Mouse (Mus musculus) CH12.LX (cell line): Measurements from ENCODE around the gene Hoxa7. TPM values are rescaled to one million over a fixed set of nuclear protein-coding genes. Genes with fewer than 3 reads are reported as not detected.

Experiments used
- DNase-seq: peaks from one replicate; pipeline ENCODE4 v3.0.0-alpha.2; 2013; ENCODE audit errors: extremely low read depth
- H3K27ac ChIP-seq: 2 replicates; pipeline ENCODE4 v1.5.1; 2012; ENCODE audit warnings: low read depth, mild to moderate bottlenecking, control low read depth, moderate library complexity; ENCODE audit not compliant: insufficient read depth
- H3K27me3 ChIP-seq: replicated peaks from 2 replicates; pipeline ENCODE3; 2012; ENCODE audit warnings: inconsistent platforms
- H3K36me3 ChIP-seq, 2 experiments: replicated peaks in 1 of 2; 2 replicates each; pipeline versions ENCODE3 to v1.6.1; 2012; ENCODE audit warnings: inconsistent platforms in 1 of 2, low read length in 1 of 2, mild to moderate bottlenecking in 1 of 2, mixed read lengths in 1 of 2, moderate library complexity in 1 of 2; ENCODE audit not compliant: control insufficient read depth in 1 of 2, insufficient read depth in 1 of 2
- H3K4me1 ChIP-seq, 2 experiments: 2 replicates each; pipeline ENCODE4 v1.6.1; 2012; ENCODE audit warnings: inconsistent platforms in 1 of 2, moderate library complexity in 1 of 2; ENCODE audit not compliant: insufficient read depth in 2 of 2, control insufficient read depth in 1 of 2
- H3K4me2 ChIP-seq: 2 replicates; pipeline ENCODE4 v1.6.1; 2012; ENCODE audit warnings: low read depth, mild to moderate bottlenecking, control low read depth; ENCODE audit not compliant: poor library complexity, insufficient read depth, severe bottlenecking
- H3K4me3 ChIP-seq, 3 experiments: fragments of 150-350 bp in 1 of 3; sonication (generic) in 1 of 3; replicated peaks in 1 of 3; 2 replicates each; pipeline versions ENCODE3 to v1.5.1; 2011 to 2012; ENCODE audit warnings: low read depth in 2 of 3, low read length in 2 of 3, mild to moderate bottlenecking in 2 of 3, moderate library complexity in 2 of 3, control low read depth in 1 of 3, improper control_type of control experiment in 1 of 3, inconsistent platforms in 1 of 3, mixed read lengths in 1 of 3; ENCODE audit not compliant: poor library complexity in 1 of 3
- H3K79me2 ChIP-seq: replicated peaks from 2 replicates; pipeline ENCODE4 v1.6.1; 2012; ENCODE audit warnings: mild to moderate bottlenecking, moderate library complexity; ENCODE audit not compliant: control insufficient read depth, poor library complexity, insufficient read depth, severe bottlenecking; ENCODE audit errors: extremely low read depth
- H3K9ac ChIP-seq: 2 replicates; pipeline ENCODE4 v1.6.1; 2012; ENCODE audit warnings: low read depth, mild to moderate bottlenecking, control low read depth, moderate library complexity; ENCODE audit not compliant: insufficient read depth
- H3K9me3 ChIP-seq: replicated peaks from 2 replicates; pipeline ENCODE3; 2012; ENCODE audit warnings: low read length, inconsistent platforms, mixed read lengths
- CHD2 ChIP-seq: IDR thresholded peaks from 2 replicates; pipeline ENCODE4 v1.6.1; 2011; ENCODE audit warnings: low read length, improper control_type of control experiment
- E2F4 ChIP-seq: IDR thresholded peaks from 2 replicates; pipeline ENCODE4 v1.6.1; 2011; ENCODE audit warnings: low read depth, low read length, improper control_type of control experiment; ENCODE audit not compliant: insufficient replicate concordance
- ETS1 ChIP-seq: conservative IDR thresholded peaks from 2 replicates; pipeline ENCODE4 v1.6.1; 2012; ENCODE audit warnings: low read depth, mild to moderate bottlenecking, inconsistent platforms, low read length, improper control_type of control experiment, moderate library complexity
- JUND ChIP-seq: conservative IDR thresholded peaks from 2 replicates; pipeline ENCODE4 v1.6.1; 2011; ENCODE audit warnings: low read depth, low read length, improper control_type of control experiment
- MAFK ChIP-seq: IDR thresholded peaks from 2 replicates; pipeline ENCODE4 v1.6.1; 2011; ENCODE audit warnings: low read length, improper control_type of control experiment; ENCODE audit not compliant: insufficient replicate concordance
- MAZ ChIP-seq: IDR thresholded peaks from 2 replicates; pipeline ENCODE4 v1.6.1; 2012; ENCODE audit warnings: low read depth, mild to moderate bottlenecking, inconsistent platforms, low read length, improper control_type of control experiment, moderate library complexity
- MXI1 ChIP-seq: IDR thresholded peaks from 2 replicates; pipeline ENCODE4 v1.6.1; 2011; ENCODE audit warnings: mild to moderate bottlenecking, low read depth, low read length, improper control_type of control experiment
- PAX5 ChIP-seq: IDR thresholded peaks from 2 replicates; pipeline ENCODE4 v1.6.1; 2012; ENCODE audit warnings: low read length, inconsistent platforms, mixed read lengths
- RAD21 ChIP-seq: IDR thresholded peaks from 2 replicates; pipeline ENCODE4 v1.6.1; 2011; ENCODE audit warnings: low read depth, mild to moderate bottlenecking, low read length, improper control_type of control experiment, moderate library complexity
- SIN3A ChIP-seq: IDR thresholded peaks from 2 replicates; pipeline ENCODE4 v1.6.1; 2012; ENCODE audit warnings: low read length, improper control_type of control experiment, inconsistent platforms
- UBTF ChIP-seq: IDR thresholded peaks from 2 replicates; pipeline ENCODE4 v1.6.1; 2012; ENCODE audit warnings: low read depth, mild to moderate bottlenecking, inconsistent platforms, low read length, improper control_type of control experiment, moderate library complexity
- ZC3H11A ChIP-seq: IDR thresholded peaks from 2 replicates; pipeline ENCODE4 v1.6.1; 2012; ENCODE audit warnings: low read depth, mild to moderate bottlenecking, inconsistent platforms, low read length, improper control_type of control experiment
- ZMIZ1 ChIP-seq: IDR thresholded peaks from 2 replicates; pipeline ENCODE4 v1.6.1; 2012; ENCODE audit warnings: low read depth, mild to moderate bottlenecking, inconsistent platforms, low read length, improper control_type of control experiment
- ZNF384 ChIP-seq: IDR thresholded peaks from 2 replicates; pipeline ENCODE4 v1.6.1; 2012; ENCODE audit warnings: low read depth, low read length, improper control_type of control experiment, inconsistent platforms
- dilution Hi-C: fragments of 300-500 bp; cut with MboI; formaldehyde crosslinking; loops from 2 replicates; pipeline ENCODE4 v1.14.3; 2020; ENCODE audit warnings: low sequenced_read_pairs; ENCODE audit not compliant: extremely low pct_unique_long_range_greater_than_20kb, extremely low pct_ligation_motif_present
- in situ Hi-C: fragments of 300-500 bp; cut with MboI; formaldehyde crosslinking; loops from 3 replicates; pipeline ENCODE4 v1.14.3; 2019; ENCODE audit warnings: low sequenced_read_pairs, low pct_ligation_motif_present, low pct_unique_long_range_greater_than_20kb, mixed read lengths
- polyA plus RNA-seq: library from polyadenylated mRNA; unstranded; fragments of >175 nt; gene quantifications from 2 replicates; pipeline ENCODE4 v1.2.1, GENCODE M21; 2012; ENCODE audit warnings: low read depth; ENCODE audit not compliant: insufficient read length
- total RNA-seq, 2 experiments: library from RNA; depleted of rRNA; stranded (reverse); fragments of 300-350 nt in 1 of 2; fragments of >200 nt in 1 of 2; gene quantifications; 2 replicates each; pipeline ENCODE4 v1.2.3; 2012 to 2014

The Hoxa7 gene
- total and polyA plus RNA-seq, 3 experiments, result 1.0 to 1.4 (median 1.1) TPM

GRCm38 (mm10) chr6:52215070-52215469 is 6.6 kb downstream of the Hoxa7 start:
- TF ChIP-seq E2F4 (no peak), ZMIZ1 (no peak), ZC3H11A (no peak), MXI1 (no peak), JUND (no peak), MAFK (no peak), ZNF384 (no peak), MAZ (no peak)
- no peak for DNase-seq
- H3K9me3 ChIP-seq, result peaks cover 22% of the 10 kb centered on the region
- H3K79me2 ChIP-seq, result no peaks in the 10 kb centered on the region
- peaks cover 4 to 16% of the 10 kb centered on the region in 2 experiments; a peak in 2 of 4 replicates for H3K4me1 ChIP-seq
- no peaks in the 10 kb centered on the region for H3K36me3 ChIP-seq
- no peak overlapping the region for H3K4me2 ChIP-seq
- H3K9ac ChIP-seq, result no peak overlapping the region
- no peak overlapping the region for H3K4me3 ChIP-seq
- peaks cover 2% of the 10 kb centered on the region for H3K27me3 ChIP-seq
- H3K27ac ChIP-seq, result no peak overlapping the region
- dilution Hi-C loops (no loop called here), in situ Hi-C loops (loop anchor here (10.0 to 25.0 kb wide), 2 partner anchors 203 to 350 kb away; partner anchors contain the start of gene Skap2)

- Histone ChIP-seq H3K9me3 (peaks cover 26% of the 10 kb centered on the region), H3K4me2 (no peak overlapping the region), H3K27me3 (peaks cover 2% of the 10 kb centered on the region), H3K9ac (no peak overlapping the region), H3K4me1 (peaks cover 4 to 17% of the 10 kb centered on the region in 2 experiments; a peak in 2 of 4 replicates), H3K4me3 (no peak overlapping the region), H3K79me2 (no peaks in the 10 kb centered on the region), H3K36me3 (no peaks in the 10 kb centered on the region), H3K27ac (no peak overlapping the region)
- dilution Hi-C loops (no loop called here), in situ Hi-C loops (loop anchor here (10.0 to 25.0 kb wide), 2 partner anchors 202 to 349 kb away; partner anchors contain the start of gene Skap2)
- DNase-seq, result no peak
- TF ChIP-seq JUND (no peak), UBTF (no peak), RAD21 (no peak), CHD2 (no peak), ETS1 (no peak), ZMIZ1 (no peak), E2F4 (no peak), ZC3H11A (no peak), SIN3A (no peak), PAX5 (no peak)
Measured at GRCm38 (mm10) chr6:52214271-52214670, 7.4 kb downstream of the Hoxa7 start.
